Mouse (Mus musculus): ENCODE measurements at regions not wholly inside any gene's neighbourhood (a gene's known extent, or its start where the extent isn't known, plus 50 kb on each side); places are given as distances from the start of the nearest gene placed in this dataset.

GRCm38 (mm10) chr10:99632250-99632985 is 127.0 kb downstream of the Csl start:
- in situ Hi-C loops (cut with MseI, MboI) = loop anchor here (25.0 kb wide), 1 partner anchor 830 kb away; no protein-coding TSS in a partner anchor

- in situ Hi-C loops (cut with MseI, MboI) = loop anchor here (25.0 kb wide), 1 partner anchor 827 kb away; no protein-coding TSS in a partner anchor
These were observed 123.7 kb downstream of the Csl start for GRCm38 (mm10) chr10:99635796-99636195.

- in situ Hi-C loops (cut with MseI, MboI) = loop anchor here (25.0 kb wide), 1 partner anchor 823 kb away; no protein-coding TSS in a partner anchor
These were observed 120.4 kb downstream of the Csl start for GRCm38 (mm10) chr10:99639022-99639421.

GRCm38 (mm10) chr10:99639469-99639868 is 120.0 kb downstream of the Csl start:
- in situ Hi-C loops (cut with MseI, MboI) = loop anchor here (25.0 kb wide), 1 partner anchor 823 kb away; no protein-coding TSS in a partner anchor

- in situ Hi-C loops (cut with MseI, MboI) = loop anchor here (5.0 to 25.0 kb wide), 3 partner anchors 511 to 821 kb away; no protein-coding TSS in a partner anchor
These were observed 117.7 kb downstream of the Csl start for GRCm38 (mm10) chr10:99641784-99642183.

GRCm38 (mm10) chr10:99642201-99642827 is 117.1 kb downstream of the Csl start:
- in situ Hi-C loops (cut with MseI, MboI) = loop anchor here (5.0 to 25.0 kb wide), 3 partner anchors 510 to 820 kb away; no protein-coding TSS in a partner anchor

- in situ Hi-C loops (cut with MseI, MboI) = loop anchor here (5.0 to 25.0 kb wide), 3 partner anchors 507 to 817 kb away; no protein-coding TSS in a partner anchor
These were observed 114.5 kb downstream of the Csl start for GRCm38 (mm10) chr10:99644981-99645380.

GRCm38 (mm10) chr10:99652011-99652410 is 107.4 kb downstream of the Csl start:
- in situ Hi-C loops (cut with MseI, MboI) = no loop called here

- in situ Hi-C loops (cut with MseI, MboI) = no loop called here
These were observed 105.2 kb downstream of the Csl start for GRCm38 (mm10) chr10:99654284-99654683.

GRCm38 (mm10) chr10:99676557-99677098 is 82.8 kb downstream of the Csl start:
- in situ Hi-C loops (cut with MseI, MboI) = no loop called here

GRCm38 (mm10) chr10:99678096-99678495 is 81.4 kb downstream of the Csl start:
- in situ Hi-C loops (cut with MseI, MboI) = no loop called here

GRCm38 (mm10) chr10:99679813-99680212 is 79.6 kb downstream of the Csl start:
- in situ Hi-C loops (cut with MseI, MboI) = no loop called here

- in situ Hi-C loops (cut with MseI, MboI) = no loop called here
These were observed 77.5 kb downstream of the Csl start for GRCm38 (mm10) chr10:99681932-99682331.

- in situ Hi-C loops (cut with MseI, MboI) = no loop called here
These were observed 77.1 kb downstream of the Csl start for GRCm38 (mm10) chr10:99682350-99682749.

- in situ Hi-C loops (cut with MseI, MboI) = no loop called here
These were observed 76.1 kb downstream of the Csl start for GRCm38 (mm10) chr10:99683310-99683709.

- in situ Hi-C loops (cut with MseI, MboI) = no loop called here
These were observed 73.5 kb downstream of the Csl start for GRCm38 (mm10) chr10:99685911-99686310.

- in situ Hi-C loops (cut with MseI, MboI) = no loop called here
These were observed 72.4 kb downstream of the Csl start for GRCm38 (mm10) chr10:99687011-99687410.

- in situ Hi-C loops (cut with MseI, MboI) = no loop called here
These were observed 61.8 kb downstream of the Csl start for GRCm38 (mm10) chr10:99697696-99698095.

- in situ Hi-C loops (cut with MseI, MboI) = no loop called here
These were observed 60.0 kb downstream of the Csl start for GRCm38 (mm10) chr10:99699498-99699897.

GRCm38 (mm10) chr10:99700052-99700777 is 59.2 kb downstream of the Csl start:
- in situ Hi-C loops (cut with MseI, MboI) = no loop called here
